Mouse (Mus musculus) kidney, postnatal 36 days (tissue): Measurements from ENCODE around the gene Isg20l2.
A peak's percentile ranks its signal among the peaks of the same experiment; 100 is the strongest.
"Not testable (repeated sequence)": the region's sequence is repeated elsewhere in the genome, so short reads cannot be mapped to it uniquely, and the experiment has no call there.

ENCODE experiments used
- DNase-seq, 2 experiments: peaks; one replicate each; pipeline ENCODE4 v3.0.0; 2021 to 2022; ENCODE audit warnings: mixed read lengths in 2 of 2

The Isg20l2 gene

GRCm38 (mm10) chr3:87930078-87930795, at the start of gene Isg20l2, which contains the start of gene Rrnad1:
Isg20l2 (plus strand) TSS chr3:87930314.
Rrnad1 (minus strand) TSS chr3:87930717.
- peak; percentile 98 for DNase-seq

GRCm38 (mm10) chr3:87884291-87884690, 45.8 kb upstream of the Isg20l2 start:
- no peak for DNase-seq

GRCm38 (mm10) chr3:87884708-87885251, 45.3 kb upstream of the Isg20l2 start:
- peak; percentile 17 to 52 for DNase-seq

GRCm38 (mm10) chr3:87885281-87886003, 44.7 kb upstream of the Isg20l2 start, which contains the start of gene Prcc:
Prcc (minus strand) TSS chr3:87885608.
- peak; percentile 91 to 99 for DNase-seq

GRCm38 (mm10) chr3:87886004-87886365, 44.1 kb upstream of the Isg20l2 start:
- no peak for DNase-seq

- DNase-seq: no peak
Observed at GRCm38 (mm10) chr3:87886416-87886815, 43.7 kb upstream of the Isg20l2 start.

- not testable (repeated sequence) for DNase-seq
Observed at GRCm38 (mm10) chr3:87887400-87887799, 42.7 kb upstream of the Isg20l2 start.

GRCm38 (mm10) chr3:87891481-87891880, 38.6 kb upstream of the Isg20l2 start:
- DNase-seq: no peak

- no peak for DNase-seq
Observed at GRCm38 (mm10) chr3:87893367-87893905, 36.7 kb upstream of the Isg20l2 start.

- DNase-seq: no peak
Observed at GRCm38 (mm10) chr3:87899266-87899665, 30.8 kb upstream of the Isg20l2 start.

- no peak for DNase-seq
Observed at GRCm38 (mm10) chr3:87899776-87900175, 30.3 kb upstream of the Isg20l2 start.

- DNase-seq: no peak
Observed at GRCm38 (mm10) chr3:87901036-87901624, 29.0 kb upstream of the Isg20l2 start.

GRCm38 (mm10) chr3:87901959-87902358, 28.2 kb upstream of the Isg20l2 start:
- not testable (repeated sequence) for DNase-seq

GRCm38 (mm10) chr3:87903821-87904220, 26.3 kb upstream of the Isg20l2 start:
- no peak for DNase-seq

GRCm38 (mm10) chr3:87905880-87906485, 24.1 kb upstream of the Isg20l2 start, which contains the start of gene Hdgf:
Hdgf (plus strand) TSS chr3:87906321.
- DNase-seq: peak; percentile 96

- peak; percentile 71 to 76 for DNase-seq
Observed at GRCm38 (mm10) chr3:87906601-87906980, 23.5 kb upstream of the Isg20l2 start.

GRCm38 (mm10) chr3:87906981-87907857, 22.9 kb upstream of the Isg20l2 start:
- DNase-seq: peak; percentile 45 to 64

- DNase-seq: peak; percentile 53 to 64
Observed at GRCm38 (mm10) chr3:87907906-87908305, 22.2 kb upstream of the Isg20l2 start.

GRCm38 (mm10) chr3:87909381-87909780, 20.7 kb upstream of the Isg20l2 start:
- DNase-seq: no peak

- no peak for DNase-seq
Observed at GRCm38 (mm10) chr3:87909874-87910273, 20.2 kb upstream of the Isg20l2 start.

GRCm38 (mm10) chr3:87910573-87911141, 19.5 kb upstream of the Isg20l2 start:
- peak; percentile 94 to 95 for DNase-seq
